Mouse (Mus musculus) lung, embryonic 14.5 days (tissue): Measurements from ENCODE around the gene P2rx7. TPM values are rescaled to one million over a fixed set of nuclear protein-coding genes. Genes with fewer than 3 reads are reported as not detected.

Source experiments
- ATAC-seq: fragments of 200-750 bp; cut with Nextera tagmentation; 2 replicates; pipeline ENCODE4 v1.8.0; 2017; ENCODE audit warnings: mild to moderate bottlenecking, moderate TSS enrichment, moderate library complexity; ENCODE audit not compliant: insufficient read depth
- DNase-seq: peaks from one replicate; pipeline ENCODE4 v3.0.0-alpha.2; 2015
- H3K27ac ChIP-seq: fragments of 300-500 bp; sonication (generic); 2 replicates; pipeline ENCODE4 v1.5.1; 2014; ENCODE audit warnings: low read depth, mild to moderate bottlenecking, moderate library complexity
- H3K27me3 ChIP-seq: fragments of 300-500 bp; sonication (generic); 2 replicates; pipeline ENCODE4 v1.6.1; 2014; ENCODE audit warnings: low read length, control low read depth; ENCODE audit not compliant: insufficient read depth
- H3K36me3 ChIP-seq: fragments of 300-500 bp; sonication (generic); 2 replicates; pipeline ENCODE4 v1.6.1; 2014; ENCODE audit warnings: control low read depth; ENCODE audit not compliant: insufficient read depth
- H3K4me1 ChIP-seq: fragments of 300-500 bp; sonication (generic); 2 replicates; pipeline ENCODE4 v1.6.1; 2014; ENCODE audit warnings: antibody characterized with exemption, control low read depth; ENCODE audit not compliant: insufficient read depth
- H3K4me2 ChIP-seq: fragments of 300-500 bp; sonication (generic); 2 replicates; pipeline ENCODE4 v1.6.1; 2014; ENCODE audit warnings: mild to moderate bottlenecking
- H3K4me3 ChIP-seq: fragments of 300-500 bp; sonication (generic); 2 replicates; pipeline ENCODE4 v1.5.1; 2014; ENCODE audit warnings: low read depth, low read length
- H3K9ac ChIP-seq: fragments of 300-500 bp; sonication (generic); 2 replicates; pipeline ENCODE4 v1.6.1; 2014
- H3K9me3 ChIP-seq: fragments of 300-500 bp; sonication (generic); 2 replicates; pipeline ENCODE4 v1.6.1; 2016; ENCODE audit warnings: low read depth, low read length, control low read depth
- CTCF ChIP-seq: IDR thresholded peaks from 2 replicates; pipeline ENCODE4 v1.5.1; 2016; ENCODE audit warnings: antibody characterized with exemption, low read depth
- WGBS: fragments of 180-500 bp; shearing (Covaris S2); extraction: QIAGEN DNeasy Blood & Tissue Kit; methylation state at CpG from one replicate; pipeline ENCODE4 v1.1.7; 2014; 5-methylcytosine and 5-hydroxymethylcytosine counted together
- microRNA-seq: library from miRNA; unstranded; fragments of <30 nt; microRNA quantifications from one replicate; pipeline ENCODE4, GENCODE M21; 2016; ENCODE audit warnings: borderline number of aligned reads
- polyA plus RNA-seq: library from polyadenylated mRNA; unstranded; fragments of >200 nt; fragmentation: Nextera tagmentation; extraction: Ambion mirVana; gene quantifications from 2 replicates; pipeline ENCODE4 v1.2.1, GENCODE M21; 2014

P2rx7 gene
- polyA plus RNA-seq, 1 experiment from 2014 or later: 2.7 TPM

- Histone ChIP-seq H3K27ac (no peak overlapping the region), H3K4me2 (no peak overlapping the region), H3K9me3 (no peaks in the 10 kb centered on the region), H3K27me3 (no peaks in the 10 kb centered on the region), H3K36me3 (peaks cover 35% of the 10 kb centered on the region), H3K9ac (no peak overlapping the region), H3K4me3 (no peak overlapping the region), H3K4me1 (0 out of 2 replicates have a peak, but pooled peaks cover 7% of the 10 kb centered on the region)
- DNase-seq (no peak), ATAC-seq (no peak)
- 89% methylated on average over 15 of the region's 15 CpGs for WGBS
- TF ChIP-seq CTCF: no peak
These were observed 93.0 kb downstream of the P2rx7 start for GRCm38 (mm10) chr5:122736761-122737160.

Small RNA genes lying within 50 kb of the gene (microRNA-seq; reads per million reads assigned to microRNA genes)
- gene Mir8115: not detected

Other genes with a start within 250 kb of the P2rx7 start
- 26.8 and 31.9 TPM in 2 replicates for gene Anapc7, start 222.2 kb upstream of the P2rx7 start, polyA plus RNA-seq
- 43.8 and 45.5 TPM in 2 replicates for gene Atp2a2, start 141.7 kb upstream of the P2rx7 start, polyA plus RNA-seq
- 38.4 and 39.6 TPM in 2 replicates for gene Ift81, start 29.4 kb upstream of the P2rx7 start, polyA plus RNA-seq
- 13.1 and 15.7 TPM in 2 replicates for gene P2rx4, start 63.6 kb downstream of the P2rx7 start, polyA plus RNA-seq
- gene Camkk2, start 135.5 kb downstream of the P2rx7 start, polyA plus RNA-seq: 35.8 and 36.2 TPM in 2 replicates
- 459 and 472 TPM in 2 replicates for gene Anapc5, start 177.4 kb downstream of the P2rx7 start, polyA plus RNA-seq
- 29.8 and 33.5 TPM in 2 replicates for gene Rnf34, start 206.1 kb downstream of the P2rx7 start, polyA plus RNA-seq